Mouse (Mus musculus) myocyte (in vitro differentiated cells): ENCODE results near the gene Ndufab1.

Experiments
- CEBPB ChIP-seq: IDR thresholded peaks from 2 replicates; pipeline ENCODE4 v1.6.1; 2011; ENCODE audit warnings: mild to moderate bottlenecking, moderate library complexity; ENCODE audit not compliant: poor library complexity, insufficient read depth, severe bottlenecking
- E2F4 ChIP-seq: IDR thresholded peaks from one replicate; pipeline ENCODE4 v1.6.1; 2011; ENCODE audit warnings: mild to moderate bottlenecking, control low read depth, moderate library complexity; ENCODE audit not compliant: insufficient read depth
- MAX ChIP-seq: IDR thresholded peaks from one replicate; pipeline ENCODE4 v1.6.1; 2011; ENCODE audit warnings: low read depth, mild to moderate bottlenecking, control low read depth
- MYOD1 ChIP-seq, 3 experiments: IDR thresholded peaks; one replicate each; pipeline ENCODE4 v1.6.1; 2011; ENCODE audit warnings: control low read depth in 2 of 3, low read depth in 2 of 3, mild to moderate bottlenecking in 2 of 3, moderate library complexity in 1 of 3; ENCODE audit not compliant: insufficient read length in 2 of 3, control insufficient read depth in 1 of 3
- MYOG ChIP-seq, 3 experiments: IDR thresholded peaks; one replicate each; pipeline ENCODE4 v1.6.1; 2011; ENCODE audit warnings: control low read depth in 2 of 3, low read depth in 2 of 3, mild to moderate bottlenecking in 2 of 3; ENCODE audit not compliant: insufficient read length in 2 of 3, control insufficient read depth in 1 of 3, insufficient read depth in 1 of 3
- POLR2A ChIP-seq: IDR thresholded peaks from one replicate; pipeline ENCODE4 v1.6.1; 2011; ENCODE audit warnings: low read depth, mild to moderate bottlenecking, control low read depth, moderate library complexity; ENCODE audit not compliant: insufficient read length
- POLR2AphosphoS2 ChIP-seq: IDR thresholded peaks from one replicate; pipeline ENCODE4 v1.6.1; 2011; ENCODE audit warnings: low read depth, control low read depth; ENCODE audit not compliant: insufficient read length
- REST ChIP-seq: IDR thresholded peaks from one replicate; pipeline ENCODE4 v1.6.1; 2011; ENCODE audit warnings: mild to moderate bottlenecking, control low read depth, moderate library complexity; ENCODE audit not compliant: insufficient read depth, insufficient read length
- SRF ChIP-seq: IDR thresholded peaks from one replicate; pipeline ENCODE4 v1.6.1; 2011; ENCODE audit warnings: low read depth; ENCODE audit not compliant: control insufficient read depth, insufficient read length
- TCF12 ChIP-seq: IDR thresholded peaks from one replicate; pipeline ENCODE4 v1.6.1; 2011; ENCODE audit warnings: mild to moderate bottlenecking, control low read depth; ENCODE audit not compliant: poor library complexity, insufficient read depth, severe bottlenecking
- TCF3 ChIP-seq: IDR thresholded peaks from one replicate; pipeline ENCODE4 v1.6.1; 2011; ENCODE audit warnings: low read depth, control low read depth; ENCODE audit not compliant: insufficient read length
- USF1 ChIP-seq: IDR thresholded peaks from one replicate; pipeline ENCODE4 v1.6.1; 2011; ENCODE audit warnings: low read depth, mild to moderate bottlenecking, control low read depth, moderate library complexity

DNA sequence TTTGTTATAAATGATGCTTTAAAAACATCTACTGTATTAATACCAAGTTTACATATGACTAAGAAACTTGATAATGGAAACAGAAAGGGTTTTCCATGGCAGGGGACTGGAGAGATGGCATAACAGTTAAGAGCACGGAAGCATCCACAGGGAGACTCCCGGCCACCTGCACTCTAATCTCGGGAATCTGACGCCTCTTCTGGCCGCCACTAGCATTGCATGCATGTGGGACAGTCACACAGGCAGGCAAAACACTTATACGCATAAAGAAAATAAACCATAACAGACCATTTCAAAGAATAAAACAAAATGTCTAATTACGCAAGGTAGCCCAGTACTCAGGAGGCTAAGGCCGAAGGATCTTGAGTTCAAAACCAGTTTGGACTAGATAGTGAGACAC lies 23.9 kb upstream of the Ndufab1 start:
- no peak for TF ChIP-seq POLR2A
- TF ChIP-seq MYOG (IDR thresholded peaks at IDR 0.05; ENCODE audit: control insufficient read depth in 1 of 3, insufficient read depth in 1 of 3, insufficient read length in 2 of 3, low read depth in 2 of 3): no peak
- no peak for TF ChIP-seq E2F4
- TF ChIP-seq MYOD1 (IDR thresholded peaks at IDR 0.05; ENCODE audit: control insufficient read depth in 1 of 3, insufficient read length in 2 of 3, low read depth in 2 of 3): no peak
- no peak for TF ChIP-seq SRF
- TF ChIP-seq POLR2AphosphoS2: no peak
- no peak for TF ChIP-seq USF1
- TF ChIP-seq MAX: no peak
- TF ChIP-seq TCF12: no peak
- TF ChIP-seq CEBPB: no peak
- TF ChIP-seq TCF3: no peak
- no peak for TF ChIP-seq REST
